ENCODE assay signal across 15 mouse cellular contexts in the genomic region with DNA sequence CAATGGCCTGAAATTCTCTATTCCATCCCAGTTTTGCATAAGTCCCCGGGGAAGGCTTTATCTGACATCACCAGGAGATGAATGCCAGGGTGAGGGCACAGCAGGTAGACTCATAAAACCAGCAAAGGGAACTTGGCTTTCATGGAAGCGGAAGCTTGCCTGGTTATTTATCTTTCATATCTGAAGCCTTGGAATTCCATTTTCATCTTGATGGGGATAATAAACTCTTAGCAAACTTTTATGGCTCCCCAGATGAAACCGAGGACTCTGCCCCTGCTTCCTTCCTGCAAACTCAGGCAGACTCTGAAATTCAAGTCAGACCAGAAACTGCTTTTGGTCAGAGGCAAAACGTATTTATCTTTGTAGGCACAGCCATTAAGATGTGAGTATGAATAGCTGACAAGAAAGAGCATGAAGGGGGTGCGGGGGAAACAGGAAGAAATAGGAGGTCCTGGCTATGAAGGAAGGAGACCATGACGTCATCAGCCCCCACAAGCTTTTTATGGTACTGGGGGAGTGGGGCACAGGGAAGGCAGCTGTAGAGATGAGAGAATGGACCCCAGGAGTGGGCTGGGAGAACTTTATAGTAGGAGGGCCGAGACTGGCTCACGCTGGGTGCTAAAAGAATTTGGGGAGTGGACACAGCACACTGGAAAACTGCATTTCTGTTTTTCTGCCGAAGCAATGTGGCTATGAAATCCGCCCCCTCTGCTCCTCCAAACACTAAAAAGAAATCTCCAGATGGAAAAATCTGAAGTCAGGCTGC.
DNase-seq lines count a peak whose midpoint lies in the region; ATAC-seq and TF ChIP-seq lines count a peak whose summit lies in the region.
"Had no signal": no experiment of that assay in that cellular context is flagged by ENCODE, and none has a peak within 500 bp of the region (broad histone marks: within the 10 kb centered on the region; RNA-seq: fewer than 3 reads in every experiment).

No protein-coding gene starts in this region.

- no peak for TF ChIP-seq CTCF in gastrocnemius, adult 2 months (IDR thresholded peaks at IDR 0.05)

- no peak for DNase-seq in gastrocnemius, adult 2 months
- no peak for DNase-seq in gastrocnemius, postnatal 10 days
- peak; percentile 57 to 59 for DNase-seq in left cerebral cortex, adult 18-20 months (ENCODE audit: low spot score in 2 of 2)
- no peak for DNase-seq in left cerebral cortex, postnatal 4 days
- peak; percentile 37 to 65 for DNase-seq in left cerebral cortex, postnatal 14 days (ENCODE audit: low spot score in 2 of 2)
- peak; percentile 49 to 69 for DNase-seq in right cerebral cortex, postnatal 36 days (ENCODE audit: low spot score in 2 of 2)
- no peak for DNase-seq in embryo, embryonic 10.5 days (ENCODE audit: low spot score)
- DNase-seq: cerebellum, adult 18-20 months; liver; lung, postnatal 14 days; thymus, postnatal 14 days had no signal

- intact Hi-C loops in gastrocnemius, adult 2 months (cut with DNase I), result no loop called here
- intact Hi-C loops in left cerebral cortex, postnatal 4 days (cut with DNase I), result no loop called here
- intact Hi-C loops in left cerebral cortex, postnatal 14 days (cut with DNase I), result loop anchor here (10.0 kb wide), 1 partner anchor 201 kb away; no protein-coding TSS in a partner anchor

- peak overlapping the region; percentile 70 for H3K27ac ChIP-seq in gastrocnemius, adult 2 months
- H3K27ac ChIP-seq: embryonic facial prominence, embryonic 13.5 days; midbrain, embryonic 12.5 days had no signal

- no peak for ATAC-seq in erythroblast, adult 5-6 weeks (replicated peaks; ENCODE audit: low FRiP score, poor library complexity, severe bottlenecking)
- ATAC-seq: forebrain, embryonic 14.5 days had no signal

- no peak overlapping the region for H3K4me3 ChIP-seq in gastrocnemius, adult 2 months
- H3K4me3 ChIP-seq: embryonic facial prominence, embryonic 13.5 days; midbrain, embryonic 12.5 days had no signal

Comparison
In these comparisons a context has a peak if more than half of its experiments do, and no peak if none do; other contexts are left out.
1. DNase-seq: peak in left cerebral cortex, adult 18-20 months (2 of 2), left cerebral cortex, postnatal 14 days (2 of 2) and right cerebral cortex, postnatal 36 days (2 of 2); none in gastrocnemius, adult 2 months (single experiment), gastrocnemius, postnatal 10 days (single experiment), left cerebral cortex, postnatal 4 days (single experiment) and embryo, embryonic 10.5 days (single experiment).